Mouse (Mus musculus) macrophage (primary cell): ENCODE data around the gene Crebl2. TPM values are rescaled to one million over a fixed set of nuclear protein-coding genes. Genes with fewer than 3 reads are reported as not detected.

Experiments used
- H3K27ac ChIP-seq: fragments of 350-480 bp; formaldehyde crosslinking; 2 replicates; pipeline ENCODE4 v1.9.0; 2021
- H3K36me3 ChIP-seq: fragments of 350-480 bp; formaldehyde crosslinking; 2 replicates; pipeline ENCODE4 v1.9.0; 2021; ENCODE audit errors: inconsistent target
- H3K4me3 ChIP-seq: fragments of 350-480 bp; formaldehyde crosslinking; 2 replicates; pipeline ENCODE4 v1.9.0; 2021; ENCODE audit errors: inconsistent target
- H3K79me2 ChIP-seq: fragments of 350-480 bp; formaldehyde crosslinking; 2 replicates; pipeline ENCODE4 v1.9.0; 2021; ENCODE audit errors: inconsistent target
- WGBS: methylation state at CpG from one replicate; pipeline ENCODE4 v1.1.7; 2026; ENCODE audit warnings: inconsistent platforms; ENCODE audit not compliant: missing documents; 5-methylcytosine and 5-hydroxymethylcytosine counted together
- polyA plus RNA-seq: library from polyadenylated mRNA; stranded (reverse); fragments of 250-400 nt; gene quantifications from 3 replicates; pipeline ENCODE4 v1.2.4, GENCODE M21; 2018; ENCODE audit warnings: inconsistent platforms

Gene Crebl2
- polyA plus RNA-seq, 1 experiment from 2014 or later: 8.3 TPM

DNA sequence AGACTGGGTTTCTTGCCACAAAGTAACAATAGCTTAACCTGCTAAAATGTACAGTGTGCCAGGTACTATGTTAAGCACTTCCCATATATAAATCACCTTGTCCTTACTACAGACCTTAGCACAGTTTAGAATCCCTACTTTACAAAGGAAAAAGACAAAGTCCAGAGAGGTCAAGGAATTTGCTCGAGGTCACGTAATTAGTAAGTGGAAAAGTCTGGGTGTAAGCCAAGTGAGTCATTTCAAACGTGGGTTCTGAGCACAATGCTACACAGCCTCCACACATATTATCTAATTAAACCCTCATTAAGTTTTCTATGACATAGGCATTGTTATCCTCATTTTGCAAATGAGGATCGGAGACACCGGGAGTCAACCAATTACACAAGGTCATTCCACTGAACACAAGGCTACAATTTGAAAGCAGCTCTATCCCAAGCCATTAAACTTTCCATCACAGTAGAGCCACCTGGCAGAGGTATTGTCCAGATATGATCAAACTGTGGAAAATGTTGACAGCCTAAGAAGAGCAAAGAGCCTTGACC lies 25.1 kb upstream of the Crebl2 start:
- Histone ChIP-seq H3K36me3 (no peaks in the 10 kb centered on the region), H3K4me3 (no peak overlapping the region), H3K79me2 (no peaks in the 10 kb centered on the region), H3K27ac (no peak overlapping the region)
- 89% methylated on average over 5 of the region's 5 CpGs for WGBS

DNA sequence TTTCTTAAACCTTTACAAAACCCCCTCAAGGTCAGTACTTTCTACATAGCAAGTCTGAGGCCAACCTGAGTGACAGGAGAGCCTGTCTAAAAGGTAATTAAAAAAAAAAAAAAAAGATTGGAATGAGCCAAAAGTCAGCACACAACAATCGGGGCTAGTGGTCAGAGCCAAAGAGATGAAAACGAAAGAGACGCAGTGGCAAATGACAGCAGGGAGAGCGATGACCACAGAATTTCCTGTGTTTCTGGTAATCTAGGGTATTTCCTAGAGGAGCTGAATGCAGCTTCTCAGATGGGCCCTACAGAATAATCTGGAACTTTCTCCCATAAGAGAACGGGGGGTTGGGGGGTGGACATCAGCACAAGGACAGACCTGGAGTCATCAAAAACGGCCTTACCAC lies 23.8 kb upstream of the Crebl2 start:
- WGBS: 48% methylated on average over 6 of the region's 6 CpGs
- Histone ChIP-seq H3K36me3 (no peaks in the 10 kb centered on the region), H3K79me2 (no peaks in the 10 kb centered on the region), H3K27ac (no peak overlapping the region), H3K4me3 (no peak overlapping the region)

DNA sequence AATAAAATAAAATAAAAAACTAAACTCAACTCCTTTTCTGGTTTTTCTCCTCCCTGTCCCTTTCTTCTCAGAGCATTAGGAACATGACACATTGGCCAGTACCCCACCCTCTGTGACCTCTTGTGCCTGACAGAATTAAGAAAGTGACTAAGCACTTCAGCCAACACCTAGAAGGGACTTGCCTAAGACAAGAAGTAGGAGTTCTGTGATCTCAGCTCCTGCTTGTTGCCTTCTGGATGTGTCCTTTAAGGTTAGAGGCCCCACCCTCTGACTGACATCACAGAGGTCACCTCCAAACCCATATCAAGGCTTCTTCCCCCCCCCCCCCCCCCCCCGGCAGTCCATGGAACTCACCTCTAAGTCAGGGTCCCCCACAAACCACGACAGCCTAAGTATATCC lies 22.9 kb upstream of the Crebl2 start:
- Histone ChIP-seq H3K4me3 (no peak overlapping the region), H3K79me2 (no peaks in the 10 kb centered on the region), H3K27ac (no peak overlapping the region), H3K36me3 (no peaks in the 10 kb centered on the region)
- 57% methylated on average over 1 of the region's 2 CpGs for WGBS

DNA sequence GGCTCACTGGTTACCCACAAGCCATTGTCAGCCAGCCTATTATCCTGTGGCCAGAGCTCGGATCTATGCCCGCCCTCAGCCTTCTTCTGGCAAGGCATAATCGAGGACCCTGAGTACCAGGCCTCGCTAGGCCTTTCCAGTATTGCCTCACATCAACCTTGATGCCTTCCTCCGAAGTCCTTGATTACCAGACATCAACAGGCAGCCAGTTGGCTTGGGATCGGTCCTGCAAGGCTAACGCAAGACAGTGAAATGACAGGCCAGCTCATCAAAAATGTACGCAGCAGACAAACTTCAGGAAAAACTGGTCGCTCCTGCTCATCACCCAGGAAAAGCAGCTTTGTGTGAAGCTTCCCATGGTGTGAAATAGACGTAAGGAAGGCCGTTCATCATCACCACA lies 22.2 kb upstream of the Crebl2 start:
- no peak overlapping the region for H3K4me3 ChIP-seq
- H3K79me2 ChIP-seq: no peaks in the 10 kb centered on the region
- 92% methylated on average over 8 of the region's 11 CpGs for WGBS
- H3K27ac ChIP-seq: no peak overlapping the region
- no peaks in the 10 kb centered on the region for H3K36me3 ChIP-seq

DNA sequence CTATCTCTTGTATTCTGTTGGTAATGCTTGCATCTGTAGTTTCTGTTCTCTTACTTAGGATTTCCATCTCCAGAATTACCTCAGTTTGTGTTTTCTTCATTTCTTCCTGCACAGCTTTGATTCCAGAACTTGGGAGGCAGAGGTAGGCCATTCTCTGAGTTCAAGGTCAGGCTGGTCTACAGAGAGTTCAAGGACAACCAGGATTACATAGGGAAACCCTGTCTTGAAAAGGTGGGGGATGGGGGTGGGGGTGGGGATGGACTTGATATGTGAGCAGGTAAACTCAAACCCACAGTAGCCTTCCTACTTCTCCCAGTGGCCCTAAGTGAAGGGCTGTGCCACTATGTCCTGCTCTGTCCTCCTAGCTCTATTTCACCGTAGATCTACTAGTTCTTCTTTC lies 16.9 kb upstream of the Crebl2 start:
- Histone ChIP-seq H3K36me3 (no peaks in the 10 kb centered on the region), H3K27ac (no peak overlapping the region), H3K4me3 (no peak overlapping the region), H3K79me2 (no peaks in the 10 kb centered on the region)
- 79% methylated on average over 1 of the region's 1 CpGs for WGBS

DNA sequence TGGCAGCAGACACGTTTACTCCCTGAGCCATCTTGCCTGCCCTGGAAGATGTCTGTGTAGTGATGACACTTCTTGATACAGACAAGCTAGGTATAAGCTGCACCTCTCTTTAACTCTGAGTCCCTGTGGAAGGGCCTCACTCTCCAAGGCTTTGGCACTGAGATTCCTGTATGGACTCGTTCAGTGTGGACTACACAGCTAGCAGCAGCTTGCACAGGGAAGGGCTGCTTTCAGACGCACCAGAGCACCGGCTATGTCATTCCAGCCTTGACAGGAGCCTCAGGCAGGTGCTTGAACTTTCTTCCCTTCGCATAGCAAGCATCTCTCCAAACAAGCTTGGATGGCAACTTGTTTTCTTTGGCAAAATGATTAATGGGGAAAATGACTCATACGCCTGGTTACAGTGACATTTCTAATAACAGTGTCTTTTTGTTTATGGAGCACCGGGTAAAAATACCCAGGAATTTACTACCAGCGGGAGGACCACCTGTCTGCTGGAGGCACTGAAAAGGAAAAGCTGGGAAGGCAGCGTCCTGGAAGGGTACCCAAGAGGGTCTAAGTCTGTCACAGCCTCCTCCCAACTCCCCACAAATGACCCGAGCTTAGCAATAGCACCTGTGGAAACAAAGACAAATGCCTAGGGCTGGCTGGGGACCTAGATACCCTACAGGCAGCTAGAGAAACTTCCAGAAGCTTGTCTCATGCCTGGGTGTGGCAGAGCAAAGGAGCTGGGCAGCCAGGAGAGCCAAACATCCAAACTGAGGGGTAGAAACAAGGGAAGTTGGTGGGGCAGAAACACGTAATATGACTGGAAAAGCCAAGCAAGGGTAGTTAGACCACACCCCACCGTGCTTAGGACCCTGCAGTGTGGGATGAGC lies 12.7 kb upstream of the Crebl2 start:
- Histone ChIP-seq H3K36me3 (no peaks in the 10 kb centered on the region), H3K79me2 (no peaks in the 10 kb centered on the region), H3K27ac (no peak overlapping the region), H3K4me3 (no peak overlapping the region)
- WGBS: 93% methylated on average over 12 of the region's 12 CpGs

DNA sequence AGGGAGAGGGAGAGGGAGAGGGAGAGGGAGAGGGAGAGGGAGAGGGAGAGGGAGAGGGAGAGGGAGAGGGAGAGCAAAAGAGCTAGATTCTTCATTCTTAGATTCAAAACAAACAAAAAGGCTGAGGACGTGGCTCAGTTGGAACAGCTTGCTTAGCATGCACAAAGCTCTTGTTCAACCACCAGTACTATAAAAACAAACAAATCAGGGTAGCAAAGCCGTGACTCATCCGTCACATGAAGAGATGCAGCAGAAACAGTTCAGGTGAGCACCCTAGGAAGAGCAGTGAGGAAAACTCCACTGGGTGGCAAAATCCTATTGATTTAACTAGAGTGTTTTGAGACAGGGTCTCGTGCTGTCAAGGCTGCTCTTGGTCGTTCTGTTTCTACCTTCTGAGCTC lies 10.2 kb upstream of the Crebl2 start:
- no peaks in the 10 kb centered on the region for H3K79me2 ChIP-seq
- WGBS: 86% methylated on average over 5 of the region's 5 CpGs
- no peaks in the 10 kb centered on the region for H3K36me3 ChIP-seq
- H3K27ac ChIP-seq: no peak overlapping the region
- no peak overlapping the region for H3K4me3 ChIP-seq

DNA sequence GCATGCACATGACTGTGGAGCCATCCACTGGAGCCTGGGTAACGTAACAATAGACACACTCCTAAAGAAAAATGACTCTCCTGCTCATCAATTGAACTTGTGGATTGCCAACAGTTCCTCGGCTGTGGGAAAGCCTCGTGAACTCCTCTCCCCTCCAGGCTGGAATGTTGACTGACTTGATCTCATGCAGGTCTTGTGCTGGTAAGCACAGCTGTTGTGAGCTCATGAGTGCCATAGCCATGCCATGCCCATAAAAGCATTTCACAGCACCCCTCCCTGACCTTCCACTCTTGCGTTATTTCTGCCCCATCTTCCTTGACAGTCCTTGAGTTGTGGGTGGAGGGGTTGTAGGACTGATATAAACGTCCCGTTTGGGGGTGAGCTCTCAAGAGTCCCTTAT lies 9.5 kb upstream of the Crebl2 start:
- Histone ChIP-seq H3K4me3 (no peak overlapping the region), H3K27ac (no peak overlapping the region), H3K79me2 (no peaks in the 10 kb centered on the region), H3K36me3 (no peaks in the 10 kb centered on the region)
- 96% methylated on average over 6 of the region's 6 CpGs for WGBS

DNA sequence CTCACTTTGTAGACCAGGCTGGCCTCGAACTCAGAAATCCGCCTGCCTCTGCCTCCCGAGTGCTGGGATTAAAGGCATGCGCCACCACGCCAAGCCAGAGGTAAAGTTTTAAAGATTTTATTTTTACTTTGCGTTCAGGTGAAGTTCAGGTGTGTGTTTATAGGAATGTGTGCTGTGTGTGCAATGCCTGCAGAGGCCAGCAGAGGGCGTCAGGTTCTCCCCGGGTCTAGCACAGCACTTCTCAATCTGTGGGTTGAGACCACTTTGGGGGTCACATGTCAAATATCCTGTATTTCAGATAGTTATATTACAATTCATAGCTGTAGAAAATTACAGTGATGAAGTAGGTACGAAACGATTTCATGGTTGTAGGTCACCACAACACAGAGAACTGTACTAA lies 7.1 kb upstream of the Crebl2 start:
- Histone ChIP-seq H3K27ac (no peak overlapping the region), H3K79me2 (no peaks in the 10 kb centered on the region), H3K4me3 (no peak overlapping the region), H3K36me3 (no peaks in the 10 kb centered on the region)
- 85% methylated on average over 8 of the region's 10 CpGs for WGBS

DNA sequence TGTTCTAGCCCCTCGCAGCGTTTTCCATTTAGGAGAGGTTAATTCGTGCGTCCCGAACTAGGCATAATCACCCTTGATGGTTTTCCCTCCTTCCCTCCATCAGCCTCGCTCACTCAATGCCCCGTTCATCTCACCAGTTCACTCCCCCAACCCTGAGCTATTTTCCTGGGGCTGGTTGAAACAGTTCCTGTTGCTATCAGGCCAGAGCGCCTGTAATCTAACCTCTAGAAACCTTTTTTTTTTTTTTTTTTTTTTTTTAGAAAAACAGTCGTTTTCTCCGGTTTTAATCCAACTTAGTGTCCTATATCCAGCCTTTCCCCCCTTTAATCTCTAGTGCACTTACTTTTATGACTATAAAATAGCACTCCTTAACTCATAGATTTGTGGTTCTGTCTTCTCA lies 822 bp downstream of the Crebl2 start:
- 6% methylated on average over 7 of the region's 10 CpGs for WGBS

DNA sequence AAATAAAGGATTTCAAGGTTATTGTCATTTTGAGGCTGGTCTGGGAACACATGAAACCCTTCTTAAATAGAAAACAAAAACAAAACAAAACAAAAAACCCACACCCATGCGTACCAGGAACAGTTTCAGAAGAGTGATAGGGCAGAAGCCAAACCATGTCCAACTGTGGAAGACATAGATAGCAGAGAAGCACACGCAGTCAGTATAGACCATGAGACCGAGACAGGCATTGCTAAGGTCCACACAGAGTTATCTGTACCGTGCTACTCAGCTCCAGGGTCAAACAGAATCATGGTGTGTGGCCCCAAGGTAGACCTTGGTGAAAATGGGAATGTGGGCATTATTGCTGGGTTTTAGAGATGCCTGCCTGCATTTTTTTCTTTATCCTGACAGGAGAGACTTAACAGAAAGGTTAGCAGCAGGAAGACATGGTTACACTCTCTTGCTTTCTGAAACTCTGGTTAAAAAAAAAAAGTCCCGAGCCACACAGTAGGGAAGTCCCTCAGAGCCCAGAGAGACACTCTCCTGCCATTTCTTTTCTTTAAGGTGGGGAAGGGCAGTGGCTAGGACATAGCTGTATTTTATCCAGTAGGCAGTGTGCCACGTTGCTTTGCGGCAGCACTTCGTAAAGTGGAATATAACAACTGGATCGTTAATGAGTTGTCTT lies 4.8 kb downstream of the Crebl2 start:
- H3K27ac ChIP-seq: no peak overlapping the region
- H3K79me2 ChIP-seq: no peaks in the 10 kb centered on the region

More for the DNA sequence above, 822 bp downstream of the Crebl2 start:
- peak overlapping the region; percentile 69 for H3K4me3 ChIP-seq
- no peaks in the 10 kb centered on the region for H3K79me2 ChIP-seq
- H3K36me3 ChIP-seq: no peaks in the 10 kb centered on the region
- H3K27ac ChIP-seq: 0 out of 2 replicates have a peak overlapping the region, but pooled peaks have one; percentile 24

DNA sequence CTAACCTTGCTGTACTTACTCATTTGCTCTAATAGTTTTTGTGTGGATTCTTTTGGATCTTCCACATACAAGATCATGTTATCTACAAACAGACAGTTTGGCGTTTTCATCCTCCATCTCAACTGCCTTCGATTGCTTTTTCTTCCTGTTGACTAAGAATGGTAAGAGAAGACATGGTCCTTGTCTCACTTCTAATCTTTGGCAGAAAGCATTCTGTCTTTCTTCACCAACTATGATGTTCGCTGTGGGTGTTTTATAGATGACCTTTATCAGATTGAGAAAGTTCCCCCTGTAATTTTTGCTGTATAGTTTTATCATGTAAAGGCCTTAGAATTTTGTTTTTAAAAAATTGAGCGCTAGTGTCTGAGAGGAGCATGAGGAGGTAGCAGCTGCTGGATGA lies 8.2 kb downstream of the Crebl2 start:
- Histone ChIP-seq H3K4me3 (no peak overlapping the region), H3K36me3 (no peaks in the 10 kb centered on the region), H3K27ac (no peak overlapping the region), H3K79me2 (no peaks in the 10 kb centered on the region)
- 91% methylated on average over 4 of the region's 4 CpGs for WGBS

More for the DNA sequence above, 4.8 kb downstream of the Crebl2 start:
- WGBS: 89% methylated on average over 9 of the region's 9 CpGs
- no peaks in the 10 kb centered on the region for H3K36me3 ChIP-seq
- H3K4me3 ChIP-seq: no peak overlapping the region

DNA sequence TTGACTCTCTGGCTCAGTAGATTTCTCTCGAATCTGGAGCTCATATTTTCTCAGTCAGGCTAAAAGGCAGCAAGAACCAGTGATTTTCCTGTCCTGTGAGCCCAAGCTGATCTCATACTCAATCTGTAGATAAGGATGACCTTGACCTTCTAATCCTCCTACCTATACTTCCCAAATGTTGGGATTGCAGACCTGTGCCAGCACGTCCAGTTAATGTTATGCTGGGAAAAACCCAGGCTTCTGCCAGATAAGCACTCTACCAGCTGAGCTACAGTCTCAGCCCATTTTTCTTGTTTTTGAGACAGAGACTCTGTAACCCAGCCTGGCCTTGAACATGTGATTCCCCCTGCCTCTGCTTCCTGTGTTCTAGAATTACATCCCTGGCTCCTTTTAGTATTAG lies 10.4 kb downstream of the Crebl2 start:
- 84% methylated on average over 2 of the region's 2 CpGs for WGBS
- no peaks in the 10 kb centered on the region for H3K36me3 ChIP-seq
- no peak overlapping the region for H3K4me3 ChIP-seq
- no peaks in the 10 kb centered on the region for H3K79me2 ChIP-seq
- no peak overlapping the region for H3K27ac ChIP-seq

DNA sequence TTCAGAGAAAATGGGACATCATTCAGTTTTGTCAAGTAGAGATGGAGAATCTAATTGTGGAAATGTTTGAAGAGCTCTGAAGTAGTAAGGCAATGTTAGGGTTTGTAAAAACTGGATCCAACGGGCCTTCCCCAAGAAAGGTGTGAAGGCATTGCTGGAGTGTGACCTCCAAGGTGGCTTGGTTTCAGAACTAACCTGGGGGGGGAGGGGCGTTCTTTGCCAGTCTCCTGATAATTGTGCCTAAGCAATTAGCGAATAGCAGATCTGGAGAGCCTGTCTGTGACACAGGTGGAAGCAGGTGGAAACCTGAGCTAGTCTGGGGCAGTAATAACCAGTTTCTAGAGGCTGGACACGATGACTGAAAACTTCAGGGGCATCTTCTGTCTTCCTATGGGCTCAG lies 15.8 kb downstream of the Crebl2 start:
- Histone ChIP-seq H3K36me3 (no peaks in the 10 kb centered on the region), H3K79me2 (no peaks in the 10 kb centered on the region), H3K4me3 (no peak overlapping the region), H3K27ac (no peak overlapping the region)
- 90% methylated on average over 4 of the region's 4 CpGs for WGBS

DNA sequence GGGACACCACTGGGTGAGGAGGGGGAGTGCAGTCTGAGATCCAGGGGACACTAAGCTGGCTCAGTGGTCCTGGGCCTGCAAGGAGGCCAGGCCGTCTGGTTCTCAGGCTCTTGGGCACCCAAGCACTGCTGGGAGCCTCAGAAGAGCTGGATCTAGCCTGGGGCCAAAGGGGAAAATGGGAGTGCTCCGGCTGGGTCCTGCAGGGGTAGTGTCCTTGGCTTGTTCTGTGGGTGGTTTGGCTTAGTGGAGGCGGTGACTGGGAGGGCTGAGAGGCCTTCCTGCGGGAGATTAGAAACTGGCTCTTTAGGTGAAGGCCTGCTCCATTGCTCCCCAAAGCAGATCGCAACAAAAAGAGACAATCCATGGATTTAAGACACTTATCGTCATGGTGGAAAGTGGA lies 16.4 kb downstream of the Crebl2 start:
- Histone ChIP-seq H3K27ac (no peak overlapping the region), H3K4me3 (no peak overlapping the region), H3K79me2 (no peaks in the 10 kb centered on the region), H3K36me3 (no peaks in the 10 kb centered on the region)
- 93% methylated on average over 5 of the region's 6 CpGs for WGBS
